8 mouse cellular contexts compared by ENCODE assay signal in genomic region chr2:30719611-30720290, GRCm38 (mm10).
DNase-seq lines count a peak whose midpoint lies in the region; ATAC-seq and TF ChIP-seq lines count a peak whose summit lies in the region.

No protein-coding gene starts in this region.

- TF ChIP-seq CTCF in E14TG2a.4 (conservative IDR thresholded peaks at IDR 0.05; ENCODE audit: low read length) = no peak

- no peaks in the 10 kb centered on the region for H3K79me2 ChIP-seq in macrophage (ENCODE audit: inconsistent target)

- H3K9ac ChIP-seq in embryonic facial prominence, embryonic 13.5 days = peak overlapping the region; percentile 83
- H3K9ac ChIP-seq in intestine, embryonic 14.5 days (ENCODE audit: low read length) = peak overlapping the region; percentile 70

- H3K36me3 ChIP-seq in E14TG2a.4 (ENCODE audit: insufficient read depth, low read length) (no peaks in the 10 kb centered on the region), macrophage (ENCODE audit: inconsistent target) (no peaks in the 10 kb centered on the region)
- H3K36me3 ChIP-seq in embryonic facial prominence, embryonic 13.5 days = no peaks in the 10 kb centered on the region
- H3K36me3 ChIP-seq in intestine, embryonic 14.5 days (ENCODE audit: control insufficient read depth, insufficient read depth, low read length) = no peaks in the 10 kb centered on the region

- no peaks in the 10 kb centered on the region for H3K9me3 ChIP-seq in E14TG2a.4 (ENCODE audit: low read length)
- no peaks in the 10 kb centered on the region for H3K9me3 ChIP-seq in embryonic facial prominence, embryonic 13.5 days
- no peaks in the 10 kb centered on the region for H3K9me3 ChIP-seq in intestine, embryonic 14.5 days (ENCODE audit: control insufficient read depth, low read length)

- peaks cover 66% of the 10 kb centered on the region for H3K27me3 ChIP-seq in E14TG2a.4 (ENCODE audit: insufficient read depth, low read length)
- H3K27me3 ChIP-seq in embryonic facial prominence, embryonic 13.5 days = no peaks in the 10 kb centered on the region
- H3K27me3 ChIP-seq in intestine, embryonic 14.5 days (replicated peaks; ENCODE audit: control insufficient read depth, insufficient read depth, low read length) = no peaks in the 10 kb centered on the region

- peak overlapping the region; percentile 100 for H3K27ac ChIP-seq in embryonic facial prominence, embryonic 13.5 days
- peak overlapping the region; percentile 99 for H3K27ac ChIP-seq in intestine, embryonic 14.5 days (ENCODE audit: low read depth)
- peak overlapping the region; percentile 92 for H3K27ac ChIP-seq in macrophage

- peaks cover 91% of the 10 kb centered on the region for H3K4me1 ChIP-seq in E14TG2a.4 (replicated peaks; ENCODE audit: low read depth, low read length)
- H3K4me1 ChIP-seq in embryonic facial prominence, embryonic 13.5 days = peaks cover 88% of the 10 kb centered on the region
- peaks cover 74% of the 10 kb centered on the region for H3K4me1 ChIP-seq in intestine, embryonic 14.5 days (replicated peaks; ENCODE audit: control insufficient read depth, insufficient read depth, low read length)

- WGBS in embryonic facial prominence, embryonic 13.5 days = 25% methylated on average over 8 of the region's 8 CpGs
- WGBS in intestine, embryonic 14.5 days = 16% methylated on average over 7 of the region's 8 CpGs
- 62% methylated on average over 8 of the region's 8 CpGs for WGBS in macrophage (ENCODE audit: missing documents)

- H3K4me3 ChIP-seq in E14TG2a.4 (replicated peaks; ENCODE audit: low read length) (0 out of 2 replicates have a peak overlapping the region, but pooled peaks have one; percentile 23), macrophage (ENCODE audit: inconsistent target) (no peak overlapping the region)
- H3K4me3 ChIP-seq in embryonic facial prominence, embryonic 13.5 days = peak overlapping the region; percentile 38
- H3K4me3 ChIP-seq in intestine, embryonic 14.5 days (ENCODE audit: low read depth, low read length) = peak overlapping the region; percentile 29

- no peak for ATAC-seq in embryonic facial prominence, embryonic 13.5 days (ENCODE audit: insufficient number of reproducible peaks, insufficient read depth, low FRiP score, low TSS enrichment, low read depth)
- ATAC-seq in intestine, embryonic 14.5 days (replicated peaks; ENCODE audit: low FRiP score, low TSS enrichment, low read depth) = no peak
- ATAC-seq in inflammation-experienced regulatory T-cells, adult 6 months = no peak

- peak overlapping the region; percentile 74 for H3K4me2 ChIP-seq in embryonic facial prominence, embryonic 13.5 days
- peak overlapping the region; percentile 80 for H3K4me2 ChIP-seq in intestine, embryonic 14.5 days (ENCODE audit: low read length)

- peak; percentile 68 for DNase-seq in adrenal gland, adult 2 months
- no peak for DNase-seq in adrenal gland, postnatal 4 days (ENCODE audit: low spot score in 2 of 2)
- DNase-seq in intestine, embryonic 14.5 days (ENCODE audit: low spot score) = peak; percentile 77
- DNase-seq in thymus, postnatal 14 days = no peak

Comparison
In these comparisons a context has a peak if more than half of its experiments do, and no peak if none do; other contexts are left out.
1. DNase-seq: peak in adrenal gland, adult 2 months (single experiment) and intestine, embryonic 14.5 days (single experiment); none in adrenal gland, postnatal 4 days (0 of 2) and thymus, postnatal 14 days (single experiment).
2. Peak in every context shown above with its lines, with median percentiles within 50 percentile points of each other: H3K27ac ChIP-seq.